Mouse (Mus musculus): Measurements from ENCODE around the gene Ndufv2. TPM values are rescaled to one million over a fixed set of nuclear protein-coding genes. Genes with fewer than 3 reads are reported as not detected.
A peak's percentile ranks its signal among the peaks of the same experiment; 100 is the strongest.
"Not testable (repeated sequence)": the region's sequence is repeated elsewhere in the genome, so short reads cannot be mapped to it uniquely, and the experiment has no call there.

Ndufv2 gene
- polyA plus RNA-seq, 1 experiment from 2014 or later: 364 TPM

- H3K9me3 ChIP-seq (replicated peaks): no peaks in the 10 kb centered on the region
- H3K9ac ChIP-seq: peak within 1 kb of the TSS; percentile 78
- peaks cover 16% of the 10 kb centered on the region; the same call in 1 of the 2 replicates for H3K4me1 ChIP-seq
- peak within 1 kb of the TSS; percentile 84 for H3K4me2 ChIP-seq
- H3K36me3 ChIP-seq: peaks cover 31% of the 10 kb centered on the region
- H3K27me3 ChIP-seq: no peaks in the 10 kb centered on the region
- peak within 1 kb of the TSS; percentile 98 for H3K4me3 ChIP-seq (replicated peaks)
- 1% methylated on average over 53 of the region's 53 CpGs for WGBS
- peak within 1 kb of the TSS; percentile 91 for H3K27ac ChIP-seq
- ATAC-seq (replicated peaks; ENCODE audit: low FRiP score): peak; percentile 99
These were observed 24.4 kb downstream of the Ndufv2 start, which contains the start of gene Ankrd12 for GRCm38 (mm10) chr17:66076934-66077333. Ankrd12 (minus strand) TSS chr17:66077089.

DNA sequence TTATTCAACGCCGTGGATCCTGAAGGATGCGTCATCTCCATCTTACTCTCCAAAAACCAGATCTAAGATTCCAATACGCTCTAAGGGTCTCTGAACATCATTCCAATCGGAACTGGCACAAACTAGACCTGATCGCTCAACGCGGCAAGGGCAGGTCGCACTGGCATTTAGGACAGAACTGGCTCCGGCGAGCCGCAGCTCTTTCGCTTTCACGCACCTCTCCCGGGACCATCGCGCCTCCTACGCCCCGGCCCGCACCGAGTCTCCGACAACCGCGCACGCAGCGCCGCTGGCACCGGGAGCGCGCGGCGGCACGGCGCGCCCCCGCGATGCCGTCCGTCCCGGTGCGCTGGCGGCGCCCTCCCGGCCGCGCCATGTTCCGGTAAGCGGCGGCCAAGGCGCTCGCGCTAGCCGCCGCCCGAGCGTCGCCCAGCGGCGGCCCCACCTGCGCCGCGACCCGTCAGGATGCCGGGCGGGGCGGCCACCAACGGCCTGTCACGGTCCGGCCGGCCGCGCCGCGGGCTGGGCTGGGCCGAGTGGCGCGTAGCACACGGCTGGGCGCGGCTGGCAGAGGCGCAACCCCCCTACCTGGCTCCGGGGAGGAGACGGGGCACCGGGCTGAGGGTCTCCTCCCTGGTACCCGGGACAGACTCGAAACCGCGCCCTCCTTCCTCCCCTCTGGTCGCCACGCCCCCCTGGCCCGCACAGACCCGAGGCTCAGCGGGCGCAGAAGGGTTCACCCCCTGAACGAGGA, 25.0 kb downstream of the Ndufv2 start:
- no peaks in the 10 kb centered on the region for H3K27me3 ChIP-seq
- under 1% methylated on average over 85 of the region's 95 CpGs for WGBS
- peak overlapping the region; percentile 84 for H3K4me2 ChIP-seq
- peak overlapping the region; percentile 91 for H3K27ac ChIP-seq
- H3K9ac ChIP-seq: peak overlapping the region; percentile 78
- H3K36me3 ChIP-seq: peaks cover 25% of the 10 kb centered on the region
- peak; percentile 92 for ATAC-seq (replicated peaks; ENCODE audit: low FRiP score)
- peak overlapping the region; percentile 98 for H3K4me3 ChIP-seq (replicated peaks)
- H3K4me1 ChIP-seq: peaks cover 16% of the 10 kb centered on the region; the same call in 1 of the 2 replicates
- no peaks in the 10 kb centered on the region for H3K9me3 ChIP-seq (replicated peaks)

DNA sequence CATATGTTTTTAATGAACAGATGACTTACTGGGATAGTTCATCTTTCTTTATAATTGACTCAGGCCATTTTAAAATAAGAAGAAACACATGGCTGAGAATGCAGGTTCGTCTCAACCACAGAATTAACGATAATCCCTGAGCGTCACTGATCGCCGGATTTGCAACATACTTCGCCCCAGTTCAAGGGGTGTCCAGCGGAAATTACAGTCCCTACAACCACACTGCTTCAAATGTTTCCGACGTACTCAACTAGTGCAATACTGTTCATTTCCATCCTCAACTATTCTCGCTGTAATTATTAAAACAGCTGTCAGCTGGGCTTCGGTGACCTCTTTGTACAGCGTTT, 25.6 kb downstream of the Ndufv2 start:
- H3K9me3 ChIP-seq (replicated peaks): no peaks in the 10 kb centered on the region
- peak overlapping the region; percentile 98 for H3K4me3 ChIP-seq (replicated peaks)
- peak overlapping the region; percentile 91; the same call in 1 of the 2 replicates for H3K27ac ChIP-seq
- peaks cover 20% of the 10 kb centered on the region for H3K36me3 ChIP-seq
- H3K9ac ChIP-seq: peak overlapping the region; percentile 78
- 6% methylated on average over 12 of the region's 12 CpGs for WGBS
- no peak for ATAC-seq (replicated peaks; ENCODE audit: low FRiP score)
- H3K4me2 ChIP-seq: peak overlapping the region; percentile 84
- H3K27me3 ChIP-seq: no peaks in the 10 kb centered on the region
- H3K4me1 ChIP-seq: peaks cover 16% of the 10 kb centered on the region; the same call in 1 of the 2 replicates

DNA sequence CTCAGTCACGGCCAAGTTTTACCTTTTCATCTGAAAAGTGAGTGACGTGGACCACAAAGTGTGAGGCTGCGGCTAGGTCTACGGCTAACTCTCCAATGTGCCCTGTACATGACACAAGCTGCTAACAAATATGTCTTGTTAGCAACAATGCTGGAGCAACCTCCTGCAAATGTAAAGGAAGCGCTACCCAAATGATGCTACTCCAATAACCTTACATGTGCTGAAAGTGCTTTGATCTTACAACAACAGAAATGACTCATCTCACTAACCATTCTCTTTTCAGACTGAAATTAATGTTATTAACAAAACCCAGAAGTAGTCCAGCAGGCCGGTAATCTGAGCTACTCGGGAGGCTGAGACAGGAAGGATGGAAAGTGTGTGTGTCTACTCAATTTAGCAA, 27.4 kb downstream of the Ndufv2 start:
- Histone ChIP-seq H3K9me3 (replicated peaks) (no peaks in the 10 kb centered on the region), H3K4me3 (replicated peaks) (no peak overlapping the region), H3K9ac (no peak overlapping the region), H3K36me3 (peaks cover 4% of the 10 kb centered on the region; the same call in 1 of the 2 replicates), H3K4me1 (peaks cover 16% of the 10 kb centered on the region; the same call in 1 of the 2 replicates), H3K27me3 (no peaks in the 10 kb centered on the region), H3K27ac (no peak overlapping the region), H3K4me2 (no peak overlapping the region)
- ATAC-seq (replicated peaks; ENCODE audit: low FRiP score): no peak
- WGBS: 88% methylated on average over 7 of the region's 7 CpGs

- H3K9ac ChIP-seq; H3K27me3 ChIP-seq; H3K36me3 ChIP-seq; H3K4me2 ChIP-seq; H3K9me3 ChIP-seq (replicated peaks); ATAC-seq (replicated peaks; ENCODE audit: low FRiP score); H3K4me3 ChIP-seq (replicated peaks); H3K4me1 ChIP-seq; H3K27ac ChIP-seq: not testable (repeated sequence)
- 93% methylated on average over 2 of the region's 2 CpGs for WGBS
These were observed 32.3 kb downstream of the Ndufv2 start for GRCm38 (mm10) chr17:66069036-66069435.

GRCm38 (mm10) chr17:66065115-66065514, 36.2 kb downstream of the Ndufv2 start:
- Histone ChIP-seq H3K4me1 (0 out of 2 replicates have a peak, but pooled peaks cover 5% of the 10 kb centered on the region), H3K27me3 (no peaks in the 10 kb centered on the region), H3K4me2 (no peak overlapping the region), H3K9me3 (replicated peaks) (no peaks in the 10 kb centered on the region), H3K27ac (no peak overlapping the region), H3K4me3 (replicated peaks) (no peak overlapping the region), H3K9ac (no peak overlapping the region), H3K36me3 (no peaks in the 10 kb centered on the region)
- 89% methylated on average over 4 of the region's 4 CpGs for whole genome bisulfite sequencing
- ATAC-seq (replicated peaks; ENCODE audit: low FRiP score): no peak

GRCm38 (mm10) chr17:66061241-66061938, 40.0 kb downstream of the Ndufv2 start:
- Histone ChIP-seq H3K4me1 (0 out of 2 replicates have a peak, but pooled peaks cover 5% of the 10 kb centered on the region), H3K27me3 (no peaks in the 10 kb centered on the region), H3K4me3 (replicated peaks) (no peak overlapping the region), H3K4me2 (no peak overlapping the region), H3K9ac (no peak overlapping the region), H3K27ac (no peak overlapping the region), H3K36me3 (no peaks in the 10 kb centered on the region), H3K9me3 (replicated peaks) (no peaks in the 10 kb centered on the region)
- ATAC-seq (replicated peaks; ENCODE audit: low FRiP score): no peak
- 53% methylated on average over 8 of the region's 8 CpGs for WGBS

DNA sequence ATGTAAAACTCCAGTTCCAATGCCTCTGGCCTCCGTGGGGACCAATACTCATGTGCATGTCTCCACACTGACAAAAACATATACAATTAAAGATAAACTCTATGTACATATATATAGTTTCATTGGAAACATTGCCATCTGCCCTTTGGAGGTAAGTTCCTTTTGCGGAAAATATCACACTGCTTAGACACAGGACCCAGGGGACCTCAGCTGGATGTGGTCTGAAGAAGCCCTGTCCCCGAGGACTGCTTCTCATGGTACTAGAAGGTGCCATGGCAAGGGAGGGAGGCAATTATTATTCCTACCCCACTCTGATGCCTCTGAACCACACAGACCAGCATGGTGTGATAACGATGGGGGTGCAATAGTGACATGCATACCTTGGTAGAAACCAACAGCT, 43.2 kb downstream of the Ndufv2 start:
- H3K4me1 ChIP-seq: 0 out of 2 replicates have a peak, but pooled peaks cover 5% of the 10 kb centered on the region
- no peaks in the 10 kb centered on the region for H3K36me3 ChIP-seq
- H3K4me3 ChIP-seq (replicated peaks): no peak overlapping the region
- H3K9me3 ChIP-seq (replicated peaks): no peaks in the 10 kb centered on the region
- ATAC-seq (replicated peaks; ENCODE audit: low FRiP score): no peak
- no peak overlapping the region for H3K9ac ChIP-seq
- no peak overlapping the region for H3K4me2 ChIP-seq
- H3K27ac ChIP-seq: no peak overlapping the region
- WGBS: 90% methylated on average over 4 of the region's 4 CpGs
- no peaks in the 10 kb centered on the region for H3K27me3 ChIP-seq

- Histone ChIP-seq H3K4me3 (replicated peaks) (no peak overlapping the region), H3K36me3 (no peaks in the 10 kb centered on the region), H3K4me1 (0 out of 2 replicates have a peak, but pooled peaks cover 5% of the 10 kb centered on the region), H3K4me2 (no peak overlapping the region), H3K9me3 (replicated peaks) (no peaks in the 10 kb centered on the region), H3K27me3 (no peaks in the 10 kb centered on the region), H3K27ac (no peak overlapping the region), H3K9ac (no peak overlapping the region)
- 76% methylated on average over 2 of the region's 2 CpGs for WGBS
- no peak for ATAC-seq (replicated peaks; ENCODE audit: low FRiP score)
These were observed 44.2 kb downstream of the Ndufv2 start for GRCm38 (mm10) chr17:66057145-66057544.

DNA sequence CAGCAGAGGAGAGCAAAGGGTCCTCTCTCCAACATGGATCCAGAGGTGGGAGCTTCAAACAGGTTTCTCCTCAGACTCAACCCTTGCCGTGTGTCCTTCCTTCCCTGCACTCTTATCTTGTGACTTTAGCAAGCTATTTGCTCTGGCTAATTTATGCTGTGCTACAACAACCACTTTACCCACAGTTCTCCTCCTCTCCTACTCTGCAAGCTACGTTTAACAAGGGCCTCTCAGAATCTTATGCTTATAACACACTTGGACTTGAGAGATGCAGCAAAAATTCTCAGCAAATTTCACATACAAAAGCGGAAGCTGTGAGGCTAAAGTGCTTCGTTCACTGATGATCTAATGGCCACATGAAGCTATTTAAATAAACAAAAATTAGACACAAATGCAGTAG, 48.0 kb downstream of the Ndufv2 start:
- WGBS: 76% methylated on average over 4 of the region's 4 CpGs

GRCm38 (mm10) chr17:66048795-66049194, 52.6 kb downstream of the Ndufv2 start:
- Histone ChIP-seq H3K36me3 (peaks cover 10% of the 10 kb centered on the region; the same call in 1 of the 2 replicates), H3K4me2 (no peak overlapping the region)

More for the DNA sequence above, 48.0 kb downstream of the Ndufv2 start:
- H3K36me3 ChIP-seq: 0 out of 2 replicates have a peak, but pooled peaks cover 4% of the 10 kb centered on the region
- no peak for ATAC-seq (replicated peaks; ENCODE audit: low FRiP score)
- no peak overlapping the region for H3K9ac ChIP-seq
- no peak overlapping the region for H3K4me2 ChIP-seq
- no peak overlapping the region for H3K4me3 ChIP-seq (replicated peaks)
- no peaks in the 10 kb centered on the region for H3K4me1 ChIP-seq
- H3K27me3 ChIP-seq: no peaks in the 10 kb centered on the region
- H3K27ac ChIP-seq: no peak overlapping the region
- H3K9me3 ChIP-seq (replicated peaks): no peaks in the 10 kb centered on the region

GRCm38 (mm10) chr17:66048199-66048598, 53.2 kb downstream of the Ndufv2 start:
- Histone ChIP-seq H3K27ac (no peak overlapping the region), H3K27me3 (no peaks in the 10 kb centered on the region), H3K9ac (no peak overlapping the region), H3K4me2 (no peak overlapping the region), H3K36me3 (peaks cover 10% of the 10 kb centered on the region; the same call in 1 of the 2 replicates), H3K4me1 (no peaks in the 10 kb centered on the region), H3K4me3 (replicated peaks) (no peak overlapping the region), H3K9me3 (replicated peaks) (no peaks in the 10 kb centered on the region)
- WGBS: 47% methylated on average over 5 of the region's 5 CpGs
- ATAC-seq (replicated peaks; ENCODE audit: low FRiP score): no peak

More at GRCm38 (mm10) chr17:66048795-66049194, 52.6 kb downstream of the Ndufv2 start:
- H3K27me3 ChIP-seq: no peaks in the 10 kb centered on the region
- no peaks in the 10 kb centered on the region for H3K4me1 ChIP-seq
- H3K9me3 ChIP-seq (replicated peaks): no peaks in the 10 kb centered on the region
- ATAC-seq (replicated peaks; ENCODE audit: low FRiP score): no peak
- H3K4me3 ChIP-seq (replicated peaks): no peak overlapping the region
- H3K27ac ChIP-seq: no peak overlapping the region
- 69% methylated on average over 4 of the region's 4 CpGs for WGBS
- H3K9ac ChIP-seq: no peak overlapping the region

Data from kidney, embryonic 15.5 days (tissue).